Mouse (Mus musculus) kidney, adult 2 months (tissue): ENCODE measurements at regions not wholly inside any gene's neighbourhood (a gene's known extent, or its start where the extent isn't known, plus 50 kb on each side); places are given as distances from the start of the nearest gene placed in this dataset.

Experiments
- CTCF ChIP-seq: fragments of 200-500 bp; conservative IDR thresholded peaks from 2 replicates; pipeline ENCODE4 v1.5.1; 2011; ENCODE audit warnings: low read depth, mild to moderate bottlenecking, control low read depth, low read length, moderate library complexity, mixed read lengths; ENCODE audit not compliant: insufficient read depth, insufficient read length
- POLR2A ChIP-seq: fragments of 200-500 bp; IDR thresholded peaks from one replicate; pipeline ENCODE4 v1.6.1; 2011; ENCODE audit warnings: low read depth, low read length, control low read depth

DNA sequence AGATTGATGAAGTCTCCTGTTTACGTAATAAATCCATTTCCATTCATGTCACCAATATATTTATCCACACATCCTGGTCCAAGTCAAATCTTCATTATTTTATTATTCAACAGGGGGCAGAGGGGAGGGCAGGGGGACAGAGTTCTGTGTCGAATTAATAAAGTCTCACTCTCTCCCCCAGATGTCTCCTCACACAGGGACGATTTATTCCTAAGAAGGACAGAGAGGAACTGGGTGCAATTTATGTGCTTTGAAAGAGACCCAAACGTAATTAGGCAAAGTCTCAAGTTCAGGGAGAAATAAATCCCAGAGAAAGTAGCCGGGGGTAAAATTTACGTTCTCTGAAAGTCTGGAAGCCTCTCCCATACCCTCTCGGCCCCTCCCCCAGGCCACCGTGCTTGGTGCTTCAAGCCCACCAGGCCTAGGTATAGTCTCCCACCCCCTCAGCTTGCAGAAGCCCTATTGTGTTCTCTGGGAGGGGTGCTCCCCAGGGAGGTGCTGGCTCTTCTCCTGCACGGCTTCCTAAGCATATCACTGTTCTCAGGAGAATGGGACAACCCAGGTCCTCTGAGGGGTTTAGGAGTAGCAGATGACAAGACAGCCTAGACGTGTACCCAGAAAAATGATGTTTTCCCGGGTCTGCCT is 176.6 kb downstream of the Cyp26b1 start:
- TF ChIP-seq CTCF, result no peak
- TF ChIP-seq POLR2A, result no peak
